In genomic region chr17:56325450-56326152, GRCm38 (mm10) we compare ENCODE assay signal across 8 mouse cellular contexts. TPM values are rescaled to one million over a fixed set of nuclear protein-coding genes. Genes with fewer than 3 reads are reported as not detected.
DNase-seq lines count a peak whose midpoint lies in the region; ATAC-seq lines count a peak whose summit lies in the region.

Gene Kdm4b (plus strand): TSS chr17:56326062.

- no peaks in the 10 kb centered on the region for H3K27me3 ChIP-seq in heart, embryonic 13.5 days (replicated peaks)
- no peaks in the 10 kb centered on the region for H3K27me3 ChIP-seq in liver, embryonic 12.5 days (replicated peaks)
- no peaks in the 10 kb centered on the region for H3K27me3 ChIP-seq in stomach, embryonic 15.5 days (replicated peaks)

- peaks cover 15% of the 10 kb centered on the region for H3K4me1 ChIP-seq in brown adipose tissue, adult 24 weeks (ENCODE audit: control insufficient read depth, insufficient read depth, insufficient read length, low read length)
- H3K4me1 ChIP-seq in heart, embryonic 13.5 days: peaks cover 44% of the 10 kb centered on the region
- H3K4me1 ChIP-seq in liver, embryonic 12.5 days: peaks cover 61% of the 10 kb centered on the region
- H3K4me1 ChIP-seq in stomach, embryonic 15.5 days: peaks cover 36% of the 10 kb centered on the region

- peak within 1 kb of the TSS; percentile 70 for H3K4me3 ChIP-seq in brown adipose tissue, adult 24 weeks (ENCODE audit: insufficient read depth, low read depth, low read length)
- peak within 1 kb of the TSS; percentile 92 for H3K4me3 ChIP-seq in heart, embryonic 13.5 days
- H3K4me3 ChIP-seq in liver, embryonic 12.5 days: peak within 1 kb of the TSS; percentile 76
- H3K4me3 ChIP-seq in stomach, embryonic 15.5 days (replicated peaks): peak within 1 kb of the TSS; percentile 93

- DNase-seq in CD4-positive, CD25-positive, alpha-beta regulatory T cell, adult 2 months (ENCODE audit: low read depth, low spot score): peak; percentile 100
- peak; percentile 94 for DNase-seq in fat pad, adult 2 months (ENCODE audit: extremely low read depth, low read depth, low spot score)
- peak; percentile 100 for DNase-seq in kidney, postnatal 10 days
- DNase-seq in natural killer cell, adult 2 months (ENCODE audit: low spot score in 2 of 2): peak; percentile 99

- 1% methylated on average over 50 of the region's 57 CpGs for WGBS in heart, embryonic 13.5 days
- WGBS in liver, embryonic 12.5 days (ENCODE audit: insufficient replicate concordance): under 1% methylated on average over 57 of the region's 57 CpGs
- WGBS in stomach, embryonic 15.5 days: under 1% methylated on average over 57 of the region's 57 CpGs

- peaks cover 30% of the 10 kb centered on the region for H3K36me3 ChIP-seq in heart, embryonic 13.5 days
- peaks cover 35% of the 10 kb centered on the region for H3K36me3 ChIP-seq in liver, embryonic 12.5 days
- peaks cover 12% of the 10 kb centered on the region; the same call in 1 of the 2 replicates for H3K36me3 ChIP-seq in stomach, embryonic 15.5 days

- peak; percentile 95 for ATAC-seq in heart, embryonic 13.5 days (ENCODE audit: extremely low read depth, insufficient number of reproducible peaks, low FRiP score, low TSS enrichment)
- peak; percentile 98 for ATAC-seq in liver, embryonic 12.5 days
- peak; percentile 99 for ATAC-seq in stomach, embryonic 15.5 days (ENCODE audit: insufficient read depth, low FRiP score, low read depth)

- H3K9me3 ChIP-seq in heart, embryonic 13.5 days: no peaks in the 10 kb centered on the region
- H3K9me3 ChIP-seq in liver, embryonic 12.5 days (replicated peaks): no peaks in the 10 kb centered on the region
- no peaks in the 10 kb centered on the region for H3K9me3 ChIP-seq in stomach, embryonic 15.5 days

- peak within 1 kb of the TSS; percentile 49 for H3K27ac ChIP-seq in brown adipose tissue, adult 24 weeks (replicated peaks; ENCODE audit: low read depth, low read length)
- peak within 1 kb of the TSS; percentile 97 for H3K27ac ChIP-seq in heart, embryonic 13.5 days (replicated peaks)
- peak within 1 kb of the TSS; percentile 95 for H3K27ac ChIP-seq in liver, embryonic 12.5 days
- H3K27ac ChIP-seq in stomach, embryonic 15.5 days: peak within 1 kb of the TSS; percentile 98

- H3K9ac ChIP-seq in heart, embryonic 13.5 days: peak within 1 kb of the TSS; percentile 97
- H3K9ac ChIP-seq in liver, embryonic 12.5 days: peak within 1 kb of the TSS; percentile 88
- peak within 1 kb of the TSS; percentile 91 for H3K9ac ChIP-seq in stomach, embryonic 15.5 days

- H3K4me2 ChIP-seq in heart, embryonic 13.5 days: peak within 1 kb of the TSS; percentile 98
- peak within 1 kb of the TSS; percentile 97 for H3K4me2 ChIP-seq in liver, embryonic 12.5 days
- H3K4me2 ChIP-seq in stomach, embryonic 15.5 days: peak within 1 kb of the TSS; percentile 76

RNA-seq across cellular contexts. Expression of gene Kdm4b, which starts in this region (rescaled TPM):
- polyA plus RNA-seq in brown adipose tissue, adult 24 weeks (2012; ENCODE audit: insufficient read depth, insufficient read length, missing spikeins): 6.4 and 17.7 TPM in 2 replicates
- polyA plus RNA-seq in heart, embryonic 13.5 days (2015; fragmentation: Nextera tagmentation; extraction: Ambion mirVana): 25.5 and 25.9 TPM in 2 replicates
- 13.6 and 13.9 TPM in 2 replicates for polyA plus RNA-seq in liver, embryonic 12.5 days (2016; fragmentation: Nextera tagmentation; extraction: Ambion mirVana)
- 27.8 and 33.9 TPM in 2 replicates for polyA plus RNA-seq in stomach, embryonic 15.5 days (2015; fragmentation: Nextera tagmentation; extraction: Ambion mirVana)

Comparison
In these comparisons a context has a peak if more than half of its experiments do, and no peak if none do; other contexts are left out.
1. Peak in every context shown above with its lines: DNase-seq, ATAC-seq, H3K4me3 ChIP-seq and H3K27ac ChIP-seq.